Mouse (Mus musculus) forebrain, embryonic 16.5 days (tissue): ENCODE data around the gene Atrn. TPM values are rescaled to one million over a fixed set of nuclear protein-coding genes. Genes with fewer than 3 reads are reported as not detected.

Experiments used
- ATAC-seq: fragments of 200-750 bp; cut with Nextera tagmentation; 2 replicates; pipeline ENCODE4 v1.8.0; 2017; ENCODE audit warnings: mild to moderate bottlenecking, moderate library complexity
- H3K27ac ChIP-seq: fragments of 300-500 bp; sonication (generic); 2 replicates; pipeline ENCODE4 v1.5.1; 2014; ENCODE audit warnings: low read length, control low read depth
- H3K27me3 ChIP-seq: fragments of 300-500 bp; sonication (generic); replicated peaks from 2 replicates; pipeline ENCODE4 v1.6.1; 2014; ENCODE audit warnings: low read length; ENCODE audit not compliant: control insufficient read depth, insufficient read depth
- H3K36me3 ChIP-seq: fragments of 300-500 bp; sonication (generic); 2 replicates; pipeline ENCODE4 v1.6.1; 2014; ENCODE audit not compliant: control insufficient read depth, insufficient read depth
- H3K4me1 ChIP-seq: fragments of 300-500 bp; sonication (generic); replicated peaks from 2 replicates; pipeline ENCODE4 v1.6.1; 2014; ENCODE audit warnings: low read length; ENCODE audit not compliant: control insufficient read depth, insufficient read depth
- H3K4me2 ChIP-seq: fragments of 300-500 bp; sonication (generic); 2 replicates; pipeline ENCODE4 v1.6.1; 2014; ENCODE audit warnings: mild to moderate bottlenecking, low read length, control low read depth
- H3K4me3 ChIP-seq: fragments of 300-500 bp; sonication (generic); replicated peaks from 2 replicates; pipeline ENCODE4 v1.5.1; 2014; ENCODE audit warnings: mild to moderate bottlenecking, low read length, control low read depth
- H3K9ac ChIP-seq: fragments of 300-500 bp; sonication (generic); replicated peaks from 2 replicates; pipeline ENCODE4 v1.6.1; 2014; ENCODE audit warnings: low read depth, low read length, control low read depth
- H3K9me3 ChIP-seq: fragments of 300-500 bp; sonication (generic); 2 replicates; pipeline ENCODE4 v1.6.1; 2016; ENCODE audit warnings: low read length; ENCODE audit not compliant: control insufficient read depth
- WGBS: fragments of 180-500 bp; shearing (Covaris S2); extraction: QIAGEN DNeasy Blood & Tissue Kit; methylation state at CpG from one replicate; pipeline ENCODE4 v1.1.7; 2014; 5-methylcytosine and 5-hydroxymethylcytosine counted together
- polyA plus RNA-seq: library from polyadenylated mRNA; unstranded; fragments of >200 nt; fragmentation: Nextera tagmentation; extraction: Ambion mirVana; gene quantifications from 2 replicates; pipeline ENCODE4 v1.2.1, GENCODE M21; 2015

Atrn gene
- polyA plus RNA-seq, 1 experiment from 2014 or later = 14.8 TPM

DNA sequence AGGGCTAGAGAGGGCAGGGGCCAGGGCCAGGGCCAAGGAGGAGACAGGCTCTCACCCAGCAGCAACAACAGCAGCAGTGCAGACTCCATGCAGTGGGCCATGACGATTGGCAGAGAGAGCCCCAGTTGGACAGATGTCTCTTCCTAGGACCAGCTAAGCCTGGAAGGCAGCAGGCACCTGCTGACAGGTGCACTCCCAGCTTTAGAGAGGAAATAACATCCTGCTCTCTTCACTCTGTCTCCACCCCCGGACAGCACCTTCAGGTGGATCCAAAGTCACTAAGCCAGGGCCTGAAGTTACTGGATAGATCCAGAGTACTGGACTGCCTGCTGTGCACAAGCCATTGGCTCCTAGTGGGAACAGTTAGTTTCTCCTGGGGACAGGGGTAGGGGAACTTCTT is 136.7 kb downstream of the Atrn start, which contains the start of gene Gfra4:
Gene Gfra4, minus strand, starts transcription at position 101 of the 400 bp plus-strand sequence.
- Histone ChIP-seq H3K27ac (no peak within 1 kb of the TSS), H3K9me3 (no peaks in the 10 kb centered on the region), H3K27me3 (peaks cover 10% of the 10 kb centered on the region), H3K4me3 (no peak within 1 kb of the TSS; the same call in 1 of the 2 replicates), H3K9ac (peak within 1 kb of the TSS; percentile 83; the same call in 1 of the 2 replicates), H3K36me3 (no peaks in the 10 kb centered on the region), H3K4me2 (peak within 1 kb of the TSS; percentile 83), H3K4me1 (peaks cover 12% of the 10 kb centered on the region)
- ATAC-seq = no peak
- 75% methylated on average over 2 of the region's 2 CpGs for WGBS

- 9% methylated on average over 7 of the region's 7 CpGs for WGBS
- Histone ChIP-seq H3K4me3 (no peak overlapping the region), H3K4me2 (no peak overlapping the region), H3K36me3 (no peaks in the 10 kb centered on the region), H3K4me1 (peaks cover 12% of the 10 kb centered on the region), H3K27ac (no peak overlapping the region), H3K9ac (no peak overlapping the region), H3K9me3 (no peaks in the 10 kb centered on the region), H3K27me3 (peaks cover 10% of the 10 kb centered on the region)
- no peak for ATAC-seq
Measured at GRCm38 (mm10) chr2:131044354-131044852, 138.1 kb downstream of the Atrn start.

DNA sequence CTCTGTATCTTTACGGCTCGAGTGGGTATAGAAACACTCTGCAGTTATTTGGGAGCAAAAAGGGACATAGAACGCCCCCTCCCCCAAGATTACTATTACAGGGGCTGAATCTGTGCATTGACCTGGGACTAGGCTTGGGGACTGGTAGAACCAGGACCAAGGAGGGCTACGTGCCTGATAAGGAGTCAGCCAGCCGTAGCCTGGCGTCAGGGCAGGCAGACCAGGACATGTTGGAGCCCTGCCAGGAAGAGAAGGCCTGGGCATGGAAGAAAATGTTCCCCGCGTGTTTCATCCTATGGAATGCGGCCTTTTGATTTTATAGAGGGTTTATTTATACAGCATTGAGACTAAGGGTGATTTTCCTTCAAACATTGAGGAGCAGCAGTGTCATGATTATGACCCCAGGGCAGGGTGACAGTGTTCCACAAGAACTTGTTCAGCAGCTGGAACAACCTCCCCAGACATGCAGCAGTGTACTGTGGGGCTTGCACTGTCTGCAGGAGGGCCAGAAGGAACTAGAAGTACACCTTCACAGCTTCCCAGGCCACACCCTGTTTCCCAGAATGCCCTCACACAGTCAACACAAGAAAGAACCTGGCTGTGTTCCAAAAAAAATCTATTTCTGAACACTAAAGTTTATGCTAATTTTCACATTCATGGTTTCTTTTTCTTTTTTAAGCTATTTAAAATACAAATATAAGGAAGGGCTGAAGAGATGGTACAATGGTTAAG is 138.9 kb downstream of the Atrn start:
- Histone ChIP-seq H3K36me3 (no peaks in the 10 kb centered on the region), H3K27ac (no peak overlapping the region), H3K27me3 (peaks cover 7% of the 10 kb centered on the region; the same call in 1 of the 2 replicates), H3K9ac (no peak overlapping the region), H3K4me2 (no peak overlapping the region), H3K9me3 (no peaks in the 10 kb centered on the region), H3K4me1 (peaks cover 7% of the 10 kb centered on the region), H3K4me3 (no peak overlapping the region)
- WGBS = 73% methylated on average over 9 of the region's 9 CpGs
- no peak for ATAC-seq

- Histone ChIP-seq H3K27me3 (0 out of 2 replicates have a peak, but pooled peaks cover 3% of the 10 kb centered on the region), H3K9ac (no peak overlapping the region), H3K9me3 (no peaks in the 10 kb centered on the region), H3K4me3 (no peak overlapping the region), H3K36me3 (no peaks in the 10 kb centered on the region), H3K27ac (no peak overlapping the region), H3K4me1 (0 out of 2 replicates have a peak, but pooled peaks cover 2% of the 10 kb centered on the region), H3K4me2 (no peak overlapping the region)
- no peak for ATAC-seq
- WGBS = 87% methylated on average over 2 of the region's 2 CpGs
Measured at GRCm38 (mm10) chr2:131046025-131046424, 139.7 kb downstream of the Atrn start.

DNA sequence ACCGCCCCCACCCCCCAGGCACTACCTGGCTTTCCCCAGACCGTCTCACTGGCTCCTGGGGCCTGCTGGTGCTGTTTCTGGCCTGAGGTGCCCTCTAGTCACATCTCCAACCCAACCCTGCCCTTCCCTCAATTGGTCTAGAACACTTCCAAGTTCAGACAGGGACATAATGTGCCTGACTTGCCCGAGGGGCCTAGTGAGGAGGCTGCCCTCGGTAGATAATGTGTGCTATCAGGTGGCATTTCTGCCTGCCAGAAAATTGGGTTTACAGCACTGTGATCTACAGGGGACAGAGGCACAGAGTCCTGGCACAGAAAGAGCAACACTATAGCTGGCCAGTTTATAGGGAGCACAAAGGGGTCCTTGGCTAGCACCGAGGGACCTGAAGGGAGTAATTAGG is 145.7 kb downstream of the Atrn start:
- no peak overlapping the region for H3K4me2 ChIP-seq
- H3K9me3 ChIP-seq = no peaks in the 10 kb centered on the region
- no peaks in the 10 kb centered on the region for H3K36me3 ChIP-seq
- peaks cover 18% of the 10 kb centered on the region for H3K4me1 ChIP-seq
- H3K27ac ChIP-seq = no peak overlapping the region
- H3K27me3 ChIP-seq = peaks cover 38% of the 10 kb centered on the region
- 73% methylated on average over 5 of the region's 5 CpGs for WGBS
- H3K9ac ChIP-seq = no peak overlapping the region
- H3K4me3 ChIP-seq = no peak overlapping the region
- ATAC-seq = no peak

GRCm38 (mm10) chr2:131052862-131053418 is 146.6 kb downstream of the Atrn start:
- Histone ChIP-seq H3K9ac (no peak overlapping the region), H3K36me3 (no peaks in the 10 kb centered on the region), H3K27ac (no peak overlapping the region), H3K4me1 (peaks cover 18% of the 10 kb centered on the region), H3K27me3 (peaks cover 38% of the 10 kb centered on the region), H3K9me3 (no peaks in the 10 kb centered on the region), H3K4me2 (no peak overlapping the region), H3K4me3 (no peak overlapping the region)
- no peak for ATAC-seq
- WGBS = 70% methylated on average over 6 of the region's 6 CpGs

- ATAC-seq = no peak; the same call in 1 of the 2 replicates
- H3K27me3 ChIP-seq = peaks cover 38% of the 10 kb centered on the region
Measured at GRCm38 (mm10) chr2:131053851-131054645, 147.8 kb downstream of the Atrn start.

GRCm38 (mm10) chr2:131054646-131055264 is 148.5 kb downstream of the Atrn start:
- Histone ChIP-seq H3K4me3 (peak overlapping the region; percentile 36), H3K9me3 (no peaks in the 10 kb centered on the region), H3K4me1 (peaks cover 18% of the 10 kb centered on the region), H3K36me3 (no peaks in the 10 kb centered on the region), H3K27me3 (peaks cover 38% of the 10 kb centered on the region), H3K4me2 (peak overlapping the region; percentile 46), H3K9ac (peak overlapping the region; percentile 1; the same call in 1 of the 2 replicates), H3K27ac (no peak overlapping the region)
- WGBS = 1% methylated on average over 21 of the region's 21 CpGs
- no peak; the same call in 1 of the 2 replicates for ATAC-seq

More at GRCm38 (mm10) chr2:131053851-131054645, 147.8 kb downstream of the Atrn start:
- Histone ChIP-seq H3K4me3 (peak overlapping the region; percentile 36), H3K9me3 (no peaks in the 10 kb centered on the region), H3K36me3 (no peaks in the 10 kb centered on the region), H3K27ac (no peak overlapping the region), H3K4me1 (peaks cover 18% of the 10 kb centered on the region), H3K9ac (no peak overlapping the region), H3K4me2 (peak overlapping the region; percentile 46)
- 1% methylated on average over 45 of the region's 45 CpGs for WGBS
